Mouse (Mus musculus) thymus, postnatal 4 days (tissue): Measurements from ENCODE around the gene Adcy6.
A peak's percentile ranks its signal among the peaks of the same experiment; 100 is the strongest.

Source experiments
- DNase-seq: peaks from one replicate; pipeline ENCODE4 v3.0.0; 2021

Gene Adcy6

GRCm38 (mm10) chr15:98626487-98627212 is 16.8 kb upstream of the Adcy6 start:
- DNase-seq, result no peak

GRCm38 (mm10) chr15:98626078-98626477 is 16.2 kb upstream of the Adcy6 start:
- DNase-seq, result no peak

GRCm38 (mm10) chr15:98623361-98623821 is 13.5 kb upstream of the Adcy6 start:
- no peak for DNase-seq

- peak; percentile 49 for DNase-seq
Observed at GRCm38 (mm10) chr15:98622721-98623120, 12.8 kb upstream of the Adcy6 start.

GRCm38 (mm10) chr15:98622199-98622598 is 12.3 kb upstream of the Adcy6 start:
- peak; percentile 54 for DNase-seq

GRCm38 (mm10) chr15:98617176-98617537 is 7.3 kb upstream of the Adcy6 start:
- peak; percentile 78 for DNase-seq

GRCm38 (mm10) chr15:98616362-98617175 is 6.7 kb upstream of the Adcy6 start:
- no peak for DNase-seq

- DNase-seq, result no peak
Observed at GRCm38 (mm10) chr15:98615751-98616150, 5.9 kb upstream of the Adcy6 start.

- DNase-seq, result no peak
Observed at GRCm38 (mm10) chr15:98614971-98615370, 5.1 kb upstream of the Adcy6 start.

GRCm38 (mm10) chr15:98614551-98614950 is 4.7 kb upstream of the Adcy6 start:
- DNase-seq, result no peak

- no peak for DNase-seq
Observed at GRCm38 (mm10) chr15:98612229-98612628, 2.4 kb upstream of the Adcy6 start.

- DNase-seq, result peak; percentile 67
Observed at GRCm38 (mm10) chr15:98610131-98610633, 306 bp upstream of the Adcy6 start.

GRCm38 (mm10) chr15:98608784-98609250 is 1.1 kb downstream of the Adcy6 start:
- DNase-seq, result peak; percentile 66

- no peak for DNase-seq
Observed at GRCm38 (mm10) chr15:98608058-98608783, 1.7 kb downstream of the Adcy6 start.

- no peak for DNase-seq
Observed at GRCm38 (mm10) chr15:98607557-98607956, 2.3 kb downstream of the Adcy6 start.

GRCm38 (mm10) chr15:98606739-98607138 is 3.1 kb downstream of the Adcy6 start:
- no peak for DNase-seq

GRCm38 (mm10) chr15:98606051-98606536 is 3.8 kb downstream of the Adcy6 start:
- no peak for DNase-seq

GRCm38 (mm10) chr15:98604041-98604575 is 5.8 kb downstream of the Adcy6 start:
- DNase-seq, result no peak

- no peak for DNase-seq
Observed at GRCm38 (mm10) chr15:98602921-98603458, 6.9 kb downstream of the Adcy6 start.

GRCm38 (mm10) chr15:98602191-98602881 is 7.5 kb downstream of the Adcy6 start:
- DNase-seq, result no peak

GRCm38 (mm10) chr15:98601832-98602190 is 8.1 kb downstream of the Adcy6 start:
- DNase-seq, result no peak
